In the genomic region with DNA sequence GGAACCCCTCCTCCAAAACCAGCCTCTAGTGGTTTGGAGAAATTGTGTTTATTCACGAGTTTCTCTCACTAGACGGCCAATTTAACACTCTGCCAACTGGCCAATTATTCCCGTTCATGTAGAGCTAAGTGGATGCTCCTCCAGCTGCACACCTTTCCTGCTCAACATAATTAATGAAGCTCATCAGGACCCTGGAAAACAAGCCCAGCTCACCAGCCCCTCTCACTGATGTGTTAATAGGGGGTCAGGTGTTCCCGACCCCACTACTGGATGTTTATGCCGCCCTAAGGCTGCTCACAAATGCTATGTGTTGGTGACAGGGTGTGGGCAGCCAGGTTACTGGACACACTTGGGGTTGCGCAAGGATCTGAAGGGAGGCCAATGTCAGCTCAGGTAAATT, we compare ENCODE assay signal across 17 mouse cellular contexts.
A peak's percentile ranks its signal among the peaks of the same experiment; 100 is the strongest.
DNase-seq lines count a peak whose midpoint lies in the region; ATAC-seq and TF ChIP-seq lines count a peak whose summit lies in the region.
"Had no signal": no experiment of that assay in that cellular context is flagged by ENCODE, and none has a peak within 500 bp of the region (broad histone marks: within the 10 kb centered on the region; RNA-seq: fewer than 3 reads in every experiment).

No protein-coding gene starts in this region.

- H3K4me1 ChIP-seq in lung, adult 2 months (ENCODE audit: control insufficient read depth, insufficient read depth, low read length) = peaks cover 2% of the 10 kb centered on the region
- peaks cover 23% of the 10 kb centered on the region for H3K4me1 ChIP-seq in forebrain, embryonic 13.5 days
- peaks cover 11% of the 10 kb centered on the region for H3K4me1 ChIP-seq in hindbrain, embryonic 12.5 days
- H3K4me1 ChIP-seq in midbrain, embryonic 16.5 days (ENCODE audit: control insufficient read depth, insufficient read depth, low read length) = peaks cover 9% of the 10 kb centered on the region; the same call in 1 of the 2 replicates

- peak; percentile 26 for DNase-seq in lung, adult 2 months
- DNase-seq in lung, postnatal 4 days = no peak
- DNase-seq in cerebellum, postnatal 4 days (ENCODE audit: low spot score in 2 of 2) = no peak
- DNase-seq in layer of hippocampus, adult 9-10 months (ENCODE audit: low spot score) = no peak
- DNase-seq: adrenal gland, postnatal 36 days; cerebellum, adult 8-10 months; kidney, adult 2 months; kidney, postnatal 36 days; layer of hippocampus, postnatal 36 days; right cerebral cortex, postnatal 14 days; thymus, postnatal 14 days had no signal

- no peak overlapping the region for H3K4me2 ChIP-seq in forebrain, embryonic 13.5 days
- no peak overlapping the region for H3K4me2 ChIP-seq in hindbrain, embryonic 12.5 days (replicated peaks)
- H3K4me2 ChIP-seq in midbrain, embryonic 16.5 days (ENCODE audit: low read length) = no peak overlapping the region

- no peak overlapping the region for H3K4me3 ChIP-seq in lung, adult 2 months (replicated peaks; ENCODE audit: extremely low read depth, low read depth, low read length)
- no peak overlapping the region for H3K4me3 ChIP-seq in forebrain, embryonic 13.5 days
- H3K4me3 ChIP-seq in hindbrain, embryonic 12.5 days = no peak overlapping the region
- no peak overlapping the region for H3K4me3 ChIP-seq in midbrain, embryonic 16.5 days (ENCODE audit: low read depth, low read length)
- H3K4me3 ChIP-seq: myocyte had no signal

- 75% methylated on average over 6 of the region's 6 CpGs for WGBS in lung, adult 2 months
- WGBS in forebrain, embryonic 13.5 days = 65% methylated on average over 6 of the region's 6 CpGs
- 71% methylated on average over 6 of the region's 6 CpGs for WGBS in hindbrain, embryonic 12.5 days
- 69% methylated on average over 6 of the region's 6 CpGs for WGBS in midbrain, embryonic 16.5 days

- no peaks in the 10 kb centered on the region for H3K9me3 ChIP-seq in forebrain, embryonic 13.5 days (replicated peaks)
- no peaks in the 10 kb centered on the region for H3K9me3 ChIP-seq in hindbrain, embryonic 12.5 days (replicated peaks)
- no peaks in the 10 kb centered on the region for H3K9me3 ChIP-seq in midbrain, embryonic 16.5 days (replicated peaks; ENCODE audit: control insufficient read depth, low read length, poor library complexity, severe bottlenecking)

- TF ChIP-seq CTCF in lung, adult 2 months (IDR thresholded peaks at IDR 0.05; ENCODE audit: insufficient read depth, low read length) = no peak

- no peaks in the 10 kb centered on the region for H3K36me3 ChIP-seq in forebrain, embryonic 13.5 days (ENCODE audit: poor library complexity, severe bottlenecking)
- H3K36me3 ChIP-seq in hindbrain, embryonic 12.5 days = no peaks in the 10 kb centered on the region
- H3K36me3 ChIP-seq in midbrain, embryonic 16.5 days (ENCODE audit: control insufficient read depth, insufficient read depth, low read length) = no peaks in the 10 kb centered on the region

- no peak overlapping the region for H3K9ac ChIP-seq in forebrain, embryonic 13.5 days
- H3K9ac ChIP-seq in hindbrain, embryonic 12.5 days = no peak overlapping the region
- no peak overlapping the region for H3K9ac ChIP-seq in midbrain, embryonic 16.5 days (ENCODE audit: low read depth, low read length)

- ATAC-seq in forebrain, embryonic 13.5 days = peak; percentile 44; the same call in 1 of the 2 replicates
- peak; percentile 69 for ATAC-seq in hindbrain, embryonic 12.5 days (ENCODE audit: low FRiP score)
- peak; percentile 57 for ATAC-seq in midbrain, embryonic 16.5 days
- ATAC-seq: Patski had no signal

- no peaks in the 10 kb centered on the region for H3K27me3 ChIP-seq in forebrain, embryonic 13.5 days
- H3K27me3 ChIP-seq in hindbrain, embryonic 12.5 days = no peaks in the 10 kb centered on the region
- H3K27me3 ChIP-seq in midbrain, embryonic 16.5 days (ENCODE audit: control insufficient read depth, insufficient read depth, low read depth, low read length) = no peaks in the 10 kb centered on the region
- H3K27me3 ChIP-seq: Patski had no signal

- no peak for TF ChIP-seq POLR2A in lung, adult 2 months (IDR thresholded peaks at IDR 0.05; ENCODE audit: borderline replicate concordance, extremely low read depth, low read depth, low read length)

- 0 out of 2 replicates have a peak overlapping the region, but pooled peaks have one; percentile 0 for H3K27ac ChIP-seq in forebrain, embryonic 13.5 days
- H3K27ac ChIP-seq in hindbrain, embryonic 12.5 days = peak overlapping the region; percentile 17; the same call in 1 of the 2 replicates
- H3K27ac ChIP-seq in midbrain, embryonic 16.5 days (ENCODE audit: low read length) = no peak overlapping the region
- H3K27ac ChIP-seq: stomach, postnatal 0 days had no signal
